Mouse (Mus musculus) C2C12 (cell line): ENCODE results near the gene Enpp6.

Experiments
- CEBPB ChIP-seq: IDR thresholded peaks from one replicate; pipeline ENCODE4 v1.6.1; 2011; ENCODE audit warnings: low read depth, mild to moderate bottlenecking, control low read depth, moderate library complexity
- CTCF ChIP-seq: IDR thresholded peaks from one replicate; pipeline ENCODE4 v1.5.1; 2011; ENCODE audit not compliant: control insufficient read depth, insufficient read depth, insufficient read length
- MYOD1 ChIP-seq: IDR thresholded peaks from one replicate; pipeline ENCODE4 v1.6.1; 2011; ENCODE audit warnings: low read depth; ENCODE audit not compliant: control insufficient read depth, insufficient read length

- no peak for TF ChIP-seq CTCF
- no peak for TF ChIP-seq MYOD1
- no peak for TF ChIP-seq CEBPB
Measured at GRCm38 (mm10) chr8:47114133-47114796, 127.6 kb downstream of the Enpp6 start.
